Mouse (Mus musculus) lung, embryonic 16.5 days (tissue): ENCODE data around the gene Pqbp1. TPM values are rescaled to one million over a fixed set of nuclear protein-coding genes. Genes with fewer than 3 reads are reported as not detected.
A peak's percentile ranks its signal among the peaks of the same experiment; 100 is the strongest.
"Not testable (repeated sequence)": the region's sequence is repeated elsewhere in the genome, so short reads cannot be mapped to it uniquely, and the experiment has no call there.

Experiments
- ATAC-seq: fragments of 200-750 bp; cut with Nextera tagmentation; 2 replicates; pipeline ENCODE4 v1.8.0; 2017; ENCODE audit warnings: low read depth, mild to moderate bottlenecking, moderate library complexity
- H3K27ac ChIP-seq: fragments of 300-500 bp; sonication (generic); 2 replicates; pipeline ENCODE4 v1.5.1; 2014; ENCODE audit warnings: mild to moderate bottlenecking, control low read depth, low read length
- H3K27me3 ChIP-seq: fragments of 300-500 bp; sonication (generic); 2 replicates; pipeline ENCODE4 v1.6.1; 2014; ENCODE audit warnings: low read depth, low read length, mixed read lengths; ENCODE audit not compliant: control insufficient read depth, insufficient read depth
- H3K36me3 ChIP-seq: fragments of 300-500 bp; sonication (generic); 2 replicates; pipeline ENCODE4 v1.6.1; 2014; ENCODE audit warnings: low read length; ENCODE audit not compliant: control insufficient read depth, insufficient read depth
- H3K4me1 ChIP-seq: fragments of 300-500 bp; sonication (generic); replicated peaks from 2 replicates; pipeline ENCODE4 v1.6.1; 2014; ENCODE audit warnings: low read length, mixed read lengths; ENCODE audit not compliant: control insufficient read depth, insufficient read depth
- H3K4me2 ChIP-seq: fragments of 300-500 bp; sonication (generic); 2 replicates; pipeline ENCODE4 v1.6.1; 2014; ENCODE audit warnings: low read depth, low read length, control low read depth
- H3K4me3 ChIP-seq: fragments of 300-500 bp; sonication (generic); 2 replicates; pipeline ENCODE4 v1.5.1; 2014; ENCODE audit warnings: mild to moderate bottlenecking, low read length, control low read depth
- H3K9ac ChIP-seq: fragments of 300-500 bp; sonication (generic); 2 replicates; pipeline ENCODE4 v1.6.1; 2014; ENCODE audit warnings: low read length, control low read depth
- H3K9me3 ChIP-seq: fragments of 300-500 bp; sonication (generic); 2 replicates; pipeline ENCODE4 v1.6.1; 2016; ENCODE audit warnings: low read length; ENCODE audit not compliant: control insufficient read depth
- WGBS: fragments of 180-500 bp; shearing (Covaris S2); extraction: QIAGEN DNeasy Blood & Tissue Kit; methylation state at CpG from one replicate; pipeline ENCODE4 v1.1.7; 2014; 5-methylcytosine and 5-hydroxymethylcytosine counted together
- polyA plus RNA-seq: library from polyadenylated mRNA; unstranded; fragments of >200 nt; fragmentation: Nextera tagmentation; extraction: Ambion mirVana; gene quantifications from 2 replicates; pipeline ENCODE4 v1.2.1, GENCODE M21; 2015

Gene Pqbp1
- polyA plus RNA-seq, 1 experiment from 2014 or later: 119 TPM

DNA sequence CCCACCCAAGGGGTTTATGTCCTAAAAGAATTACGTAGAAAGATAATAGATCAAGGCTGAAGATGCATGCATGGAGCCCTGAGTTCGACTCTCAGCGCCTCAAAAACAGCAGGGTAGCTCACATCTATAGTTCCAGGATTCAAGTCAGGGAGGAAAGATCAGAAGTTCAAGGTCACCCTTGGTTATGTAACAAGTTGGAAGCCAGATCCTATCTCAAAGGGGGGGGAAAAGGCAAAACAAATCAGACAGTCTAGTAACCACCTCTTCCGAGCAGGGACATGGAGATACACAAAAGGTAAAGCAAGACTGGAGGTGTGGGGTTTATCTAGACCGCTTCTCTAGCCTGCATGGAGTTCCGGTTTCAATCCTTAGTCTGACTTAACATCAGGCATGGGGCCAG lies 27.2 kb upstream of the Pqbp1 start:
- H3K27me3 ChIP-seq: peaks cover 52% of the 10 kb centered on the region
- H3K4me1 ChIP-seq: peaks cover 4% of the 10 kb centered on the region; the same call in 1 of the 2 replicates
- no peaks in the 10 kb centered on the region for H3K9me3 ChIP-seq
- 67% methylated on average over 6 of the region's 6 CpGs for WGBS
- no peak overlapping the region for H3K9ac ChIP-seq
- H3K36me3 ChIP-seq: no peaks in the 10 kb centered on the region
- ATAC-seq: no peak
- no peak overlapping the region for H3K27ac ChIP-seq
- no peak overlapping the region for H3K4me2 ChIP-seq
- no peak overlapping the region for H3K4me3 ChIP-seq

DNA sequence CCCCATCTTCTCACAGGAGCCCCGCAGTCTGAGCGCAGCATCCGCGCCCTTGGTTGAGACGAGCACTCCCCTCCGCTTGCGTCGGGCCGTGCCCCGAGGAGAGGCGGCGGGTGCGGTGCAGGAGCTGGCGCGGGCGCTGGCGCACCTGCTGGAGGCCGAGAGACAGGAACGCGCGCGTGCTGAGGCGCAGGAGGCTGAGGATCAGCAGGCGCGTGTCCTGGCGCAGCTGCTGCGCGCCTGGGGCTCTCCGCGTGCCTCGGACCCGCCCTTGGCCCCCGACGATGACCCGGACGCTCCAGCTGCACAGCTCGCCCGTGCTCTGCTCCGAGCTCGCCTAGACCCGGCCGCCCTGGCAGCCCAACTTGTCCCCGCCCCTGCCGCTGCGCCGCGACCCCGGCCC lies 23.0 kb upstream of the Pqbp1 start:
- ATAC-seq: no peak
- H3K4me1 ChIP-seq: peaks cover 4% of the 10 kb centered on the region; the same call in 1 of the 2 replicates
- no peak overlapping the region for H3K9ac ChIP-seq
- H3K27ac ChIP-seq: no peak overlapping the region
- H3K9me3 ChIP-seq: no peaks in the 10 kb centered on the region
- H3K4me2 ChIP-seq: peak overlapping the region; percentile 39
- H3K27me3 ChIP-seq: peaks cover 62% of the 10 kb centered on the region
- H3K4me3 ChIP-seq: peak overlapping the region; percentile 25
- no peaks in the 10 kb centered on the region for H3K36me3 ChIP-seq
- 2% methylated on average over 33 of the region's 48 CpGs for WGBS

DNA sequence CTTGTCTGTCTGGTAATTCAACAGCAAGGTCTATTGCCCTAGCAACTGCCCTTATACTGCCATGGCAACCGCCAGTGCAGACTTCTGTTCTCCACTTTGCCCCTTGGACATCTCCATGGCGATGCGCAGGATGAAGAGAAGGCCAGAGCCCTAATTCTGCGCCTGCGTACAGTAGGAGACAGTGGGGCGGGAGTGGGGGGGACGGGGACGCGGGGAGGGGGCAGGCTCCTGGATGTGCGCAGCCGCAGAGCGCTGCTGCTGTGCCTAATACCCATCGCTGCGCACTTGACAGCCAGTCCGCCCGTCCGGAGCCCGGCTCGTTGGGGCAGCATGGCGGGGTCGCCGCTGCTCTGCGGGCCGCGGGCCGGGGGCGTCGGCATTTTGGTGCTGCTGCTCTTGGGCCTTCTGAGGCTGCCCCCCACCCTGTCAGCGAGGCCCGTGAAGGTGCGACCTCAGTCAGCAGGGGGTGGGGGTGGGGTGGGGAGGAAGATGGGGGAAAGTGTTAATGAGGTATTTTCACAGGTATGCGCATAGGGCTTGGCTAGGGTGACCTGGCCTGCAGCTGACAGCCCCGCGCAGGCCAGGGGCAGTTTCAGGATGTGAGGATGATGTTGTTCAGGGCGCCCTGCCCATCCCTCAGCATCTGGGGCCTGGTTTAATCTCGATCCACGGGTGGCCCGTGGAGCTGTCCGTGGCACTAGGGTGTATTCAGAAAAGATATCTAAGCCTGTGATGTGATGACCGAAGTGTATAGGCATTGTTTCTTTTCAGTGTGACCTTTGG lies 20.7 kb upstream of the Pqbp1 start, which contains the start of gene Pcsk1n:
Gene Pcsk1n, plus strand, starts transcription at position 222 of the 783 bp plus-strand sequence.
- Histone ChIP-seq H3K4me2 (0 out of 2 replicates have a peak within 1 kb of the TSS, but pooled peaks have one; percentile 18), H3K27me3 (peaks cover 48% of the 10 kb centered on the region), H3K27ac (no peak within 1 kb of the TSS), H3K4me1 (peaks cover 4% of the 10 kb centered on the region; the same call in 1 of the 2 replicates), H3K9ac (no peak within 1 kb of the TSS), H3K36me3 (no peaks in the 10 kb centered on the region), H3K9me3 (no peaks in the 10 kb centered on the region), H3K4me3 (no peak within 1 kb of the TSS)
- 14% methylated on average over 25 of the region's 40 CpGs for WGBS
- no peak for ATAC-seq

DNA sequence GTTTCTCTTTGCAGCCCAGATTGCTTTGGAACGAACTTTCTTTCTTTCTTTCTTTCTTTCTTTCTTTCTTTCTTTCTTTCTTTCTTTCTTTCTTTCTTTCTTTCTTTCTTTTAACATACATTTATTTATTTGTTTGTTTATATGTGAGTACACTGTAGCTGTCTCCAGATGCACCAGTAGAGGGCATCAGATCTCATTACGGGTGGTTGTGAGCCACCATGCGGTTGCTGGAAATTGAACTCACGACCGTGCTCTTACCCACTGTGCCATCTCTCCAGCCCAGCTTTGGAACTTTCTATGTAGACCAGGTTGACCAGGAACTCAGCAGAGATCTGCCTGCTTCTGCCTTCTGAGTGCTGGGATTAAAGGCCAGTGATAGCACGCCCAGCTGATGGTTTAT lies 18.9 kb upstream of the Pqbp1 start:
- not testable (repeated sequence) for H3K36me3 ChIP-seq, ATAC-seq, H3K4me3 ChIP-seq, H3K9me3 ChIP-seq, H3K4me1 ChIP-seq, H3K27ac ChIP-seq, H3K4me2 ChIP-seq, H3K9ac ChIP-seq
- 54% methylated on average over 6 of the region's 6 CpGs for WGBS
- peaks cover 36% of the 10 kb centered on the region for H3K27me3 ChIP-seq

DNA sequence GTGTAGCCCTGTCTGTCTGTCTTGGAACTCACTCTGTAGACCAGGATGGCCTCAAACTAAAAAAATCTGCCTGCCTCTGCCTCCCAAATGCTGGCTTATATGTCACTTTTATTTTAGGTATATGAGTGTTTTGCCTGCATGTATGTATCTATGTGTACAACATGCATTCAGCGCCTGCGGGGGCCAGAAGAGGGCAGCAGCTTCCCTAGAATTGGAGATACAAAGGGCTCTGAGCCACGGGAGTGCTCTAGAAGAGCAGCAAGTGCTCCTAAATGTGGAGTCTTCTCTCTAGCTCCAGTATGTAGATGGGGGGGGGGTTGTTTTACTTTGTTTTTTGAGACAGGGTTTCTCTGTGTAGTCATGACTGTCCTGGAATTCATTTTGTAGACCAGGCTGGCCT lies 16.6 kb upstream of the Pqbp1 start:
- H3K36me3 ChIP-seq, H3K27ac ChIP-seq, H3K4me1 ChIP-seq, H3K4me2 ChIP-seq, H3K9me3 ChIP-seq, H3K4me3 ChIP-seq, ATAC-seq, H3K9ac ChIP-seq: not testable (repeated sequence)
- peaks cover 13% of the 10 kb centered on the region for H3K27me3 ChIP-seq
- WGBS: 27% methylated on average over 3 of the region's 3 CpGs

DNA sequence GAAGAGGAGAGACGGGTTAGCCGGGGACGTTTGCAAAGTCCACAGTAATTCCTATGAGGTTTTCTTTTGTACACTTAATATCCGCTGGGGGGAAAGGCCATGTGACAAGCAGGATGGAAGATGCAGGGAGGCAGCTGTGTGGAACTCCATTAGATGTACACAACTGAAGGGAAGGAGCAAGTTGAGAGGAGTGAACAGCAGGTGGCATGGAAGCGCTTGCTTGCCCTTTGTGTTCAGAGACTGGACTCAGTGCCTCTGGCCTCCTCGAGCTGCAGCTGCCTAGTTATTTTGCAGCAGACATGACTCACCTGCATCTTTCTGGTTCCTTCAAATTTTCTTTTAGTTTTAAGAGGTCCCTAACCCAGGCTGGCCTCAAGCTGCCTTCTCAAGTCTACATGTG lies 11.4 kb upstream of the Pqbp1 start:
- 55% methylated on average over 6 of the region's 6 CpGs for WGBS
- Histone ChIP-seq H3K4me2 (no peak overlapping the region), H3K9ac (no peak overlapping the region), H3K27ac (no peak overlapping the region), H3K27me3 (no peaks in the 10 kb centered on the region), H3K9me3 (no peaks in the 10 kb centered on the region), H3K4me3 (no peak overlapping the region), H3K4me1 (no peaks in the 10 kb centered on the region), H3K36me3 (peaks cover 6% of the 10 kb centered on the region; the same call in 1 of the 2 replicates)
- no peak for ATAC-seq

DNA sequence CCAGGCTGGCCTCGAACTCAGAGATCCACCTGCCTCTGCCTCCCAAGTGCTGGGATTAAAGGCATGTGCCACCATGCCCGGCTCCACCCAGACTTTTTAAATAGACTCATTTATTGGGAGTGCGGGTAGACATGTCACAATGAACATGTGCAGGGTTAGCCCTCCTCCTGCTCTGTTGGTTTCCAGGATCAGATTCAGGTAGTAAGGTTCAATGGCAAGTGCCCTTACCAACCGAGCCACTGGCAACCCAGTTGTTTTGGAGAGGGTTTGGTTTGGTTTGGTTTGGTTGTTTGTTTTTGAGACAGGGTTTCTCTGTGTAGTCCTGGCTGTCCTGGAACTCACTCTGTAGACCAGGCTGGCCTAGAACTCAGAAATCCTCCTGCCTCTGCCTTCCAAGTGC lies 10.2 kb upstream of the Pqbp1 start, which contains the start of gene Gm10490:
Gene Gm10490, plus strand, starts transcription at position 301 of the 400 bp plus-strand sequence.
- H3K9ac ChIP-seq, H3K4me3 ChIP-seq, ATAC-seq, H3K27ac ChIP-seq, H3K27me3 ChIP-seq, H3K4me2 ChIP-seq, H3K4me1 ChIP-seq, H3K36me3 ChIP-seq, H3K9me3 ChIP-seq: not testable (repeated sequence)
- 94% methylated on average over 4 of the region's 4 CpGs for WGBS

DNA sequence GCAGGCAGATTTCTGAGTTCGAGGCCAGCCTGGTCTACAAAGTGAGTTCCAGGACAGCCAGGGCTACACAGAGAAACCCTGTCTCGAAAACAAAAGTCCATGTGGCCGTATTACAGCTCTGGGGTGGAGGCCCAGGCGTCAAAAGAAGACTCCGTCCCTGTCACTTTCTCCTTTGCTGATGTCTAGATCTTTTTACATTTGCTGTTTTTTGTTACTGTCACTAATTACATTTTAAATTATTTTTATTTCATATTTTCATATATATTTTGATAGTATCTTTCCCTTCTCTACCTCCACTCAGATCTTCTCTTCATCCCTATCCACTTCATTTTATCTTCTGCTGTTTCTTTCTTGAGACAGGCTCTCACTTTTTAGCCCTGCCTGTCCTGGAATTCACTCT lies 8.7 kb upstream of the Pqbp1 start, which contains the start of gene Gm10491:
Gene Gm10491, minus strand, starts transcription at position 101 of the 400 bp plus-strand sequence.
- H3K4me2 ChIP-seq: no peak within 1 kb of the TSS
- H3K4me1 ChIP-seq: no peaks in the 10 kb centered on the region
- no peak for ATAC-seq
- 85% methylated on average over 5 of the region's 5 CpGs for WGBS
- no peak within 1 kb of the TSS for H3K9ac ChIP-seq
- H3K27ac ChIP-seq: no peak within 1 kb of the TSS
- no peak within 1 kb of the TSS for H3K4me3 ChIP-seq
- peaks cover 6% of the 10 kb centered on the region; the same call in 1 of the 2 replicates for H3K36me3 ChIP-seq
- H3K9me3 ChIP-seq: no peaks in the 10 kb centered on the region
- no peaks in the 10 kb centered on the region for H3K27me3 ChIP-seq

DNA sequence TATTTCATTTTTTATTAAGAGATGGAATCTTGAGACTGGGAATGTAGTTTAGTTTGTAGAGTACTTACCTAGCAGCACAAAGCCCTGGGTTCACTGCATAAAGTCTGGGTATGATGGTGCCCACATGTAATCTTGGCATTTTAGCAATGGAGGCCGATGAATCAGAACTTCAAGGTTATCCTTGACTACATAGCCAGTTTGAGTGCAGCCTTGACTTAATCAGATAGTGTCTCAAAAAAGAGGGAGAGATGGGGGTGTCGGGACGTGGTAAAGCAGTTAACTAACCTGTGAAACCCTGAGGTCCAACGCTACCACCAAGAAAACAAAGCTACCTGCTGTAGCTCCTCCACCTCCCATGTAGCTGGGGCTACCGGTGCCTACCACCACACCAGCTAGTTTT lies 5.4 kb upstream of the Pqbp1 start:
- Histone ChIP-seq H3K4me2 (no peak overlapping the region), H3K4me3 (no peak overlapping the region), H3K9ac (no peak overlapping the region), H3K27me3 (no peaks in the 10 kb centered on the region), H3K27ac (no peak overlapping the region), H3K36me3 (peaks cover 6% of the 10 kb centered on the region; the same call in 1 of the 2 replicates), H3K4me1 (0 out of 2 replicates have a peak, but pooled peaks cover 2% of the 10 kb centered on the region), H3K9me3 (no peaks in the 10 kb centered on the region)
- 96% methylated on average over 5 of the region's 5 CpGs for WGBS
- no peak for ATAC-seq
